Mouse (Mus musculus) forebrain, embryonic 12.5 days (tissue): ENCODE results near the gene Lcn4. TPM values are rescaled to one million over a fixed set of nuclear protein-coding genes. Genes with fewer than 3 reads are reported as not detected.

ENCODE experiments used
- ATAC-seq: fragments of 200-750 bp; cut with Nextera tagmentation; 2 replicates; pipeline ENCODE4 v1.8.0; 2017; ENCODE audit warnings: moderate TSS enrichment; ENCODE audit not compliant: low FRiP score
- H3K27ac ChIP-seq: fragments of 300-500 bp; sonication (generic); 2 replicates; pipeline ENCODE4 v1.5.1; 2016; ENCODE audit warnings: mild to moderate bottlenecking
- H3K27me3 ChIP-seq: fragments of 300-500 bp; sonication (generic); 2 replicates; pipeline ENCODE4 v1.6.1; 2016; ENCODE audit warnings: mild to moderate bottlenecking
- H3K36me3 ChIP-seq: fragments of 300-500 bp; sonication (generic); replicated peaks from 2 replicates; pipeline ENCODE4 v1.6.1; 2016; ENCODE audit warnings: mild to moderate bottlenecking
- H3K4me1 ChIP-seq: fragments of 300-500 bp; sonication (generic); 2 replicates; pipeline ENCODE4 v1.6.1; 2016
- H3K4me2 ChIP-seq: fragments of 300-500 bp; sonication (generic); 2 replicates; pipeline ENCODE4 v1.6.1; 2016; ENCODE audit warnings: mild to moderate bottlenecking, moderate library complexity
- H3K4me3 ChIP-seq: fragments of 300-500 bp; sonication (generic); replicated peaks from 2 replicates; pipeline ENCODE4 v1.5.1; 2016; ENCODE audit warnings: mild to moderate bottlenecking
- H3K9ac ChIP-seq: fragments of 300-500 bp; sonication (generic); 2 replicates; pipeline ENCODE4 v1.6.1; 2016; ENCODE audit warnings: mild to moderate bottlenecking
- H3K9me3 ChIP-seq: fragments of 300-500 bp; sonication (generic); 2 replicates; pipeline ENCODE4 v1.6.1; 2016
- WGBS: fragments of 180-500 bp; shearing (Covaris S2); methylation state at CpG from one replicate; pipeline ENCODE4 v1.1.7; 2016; 5-methylcytosine and 5-hydroxymethylcytosine counted together
- polyA plus RNA-seq: library from polyadenylated mRNA; unstranded; fragments of >200 nt; fragmentation: Nextera tagmentation; extraction: Ambion mirVana; gene quantifications from 2 replicates; pipeline ENCODE4 v1.2.1, GENCODE M21; 2016

Gene Lcn4
- polyA plus RNA-seq, 1 experiment from 2014 or later: not detected

DNA sequence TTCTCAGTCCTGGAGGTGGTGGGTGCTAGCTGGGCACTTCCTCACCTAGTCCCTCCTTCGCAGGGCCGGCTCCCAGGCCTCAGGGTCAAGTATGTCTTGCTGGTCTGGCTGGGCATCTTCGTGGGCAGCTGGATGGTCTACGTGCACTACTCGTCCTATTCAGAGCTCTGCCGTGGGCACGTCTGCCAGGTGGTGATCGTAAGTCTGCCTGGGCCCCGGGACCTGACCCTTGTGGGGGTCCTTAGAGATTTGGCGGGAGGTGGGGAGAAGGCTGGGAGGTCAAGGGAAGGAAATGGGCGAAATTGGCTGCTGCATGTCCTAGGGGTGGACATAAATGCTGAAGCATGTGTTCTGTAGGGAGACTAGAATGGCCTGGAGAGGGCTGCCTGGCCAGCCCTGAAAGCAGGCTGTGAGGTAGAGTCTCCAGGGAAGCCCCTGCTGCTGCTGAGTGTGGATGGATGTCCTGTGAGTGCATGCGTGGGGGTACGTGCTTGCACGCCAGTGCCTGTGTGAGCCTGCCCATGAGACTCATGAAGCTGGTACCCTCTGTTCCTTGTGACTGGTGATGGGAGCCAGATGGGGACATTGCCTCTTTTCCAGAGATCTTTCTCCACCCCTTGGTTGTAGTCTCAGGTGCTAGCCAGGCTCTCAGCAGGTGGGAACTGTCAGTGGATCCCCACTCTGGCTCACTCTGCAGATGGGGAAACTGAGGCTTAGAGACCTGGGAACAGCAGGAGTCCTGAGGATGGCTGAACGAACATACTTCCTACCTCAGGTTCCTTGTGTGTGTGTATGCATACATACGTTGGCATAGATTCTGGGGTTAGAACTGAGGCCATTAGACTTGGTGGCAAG, 38.3 kb downstream of the Lcn4 start:
- Histone ChIP-seq H3K4me3 (no peak overlapping the region), H3K9me3 (no peaks in the 10 kb centered on the region), H3K4me1 (peaks cover 52% of the 10 kb centered on the region), H3K27me3 (no peaks in the 10 kb centered on the region), H3K36me3 (peaks cover 44% of the 10 kb centered on the region), H3K27ac (peak overlapping the region; percentile 39; the same call in 1 of the 2 replicates), H3K9ac (no peak overlapping the region), H3K4me2 (no peak overlapping the region)
- 88% methylated on average over 16 of the region's 16 CpGs for WGBS
- ATAC-seq: no peak

DNA sequence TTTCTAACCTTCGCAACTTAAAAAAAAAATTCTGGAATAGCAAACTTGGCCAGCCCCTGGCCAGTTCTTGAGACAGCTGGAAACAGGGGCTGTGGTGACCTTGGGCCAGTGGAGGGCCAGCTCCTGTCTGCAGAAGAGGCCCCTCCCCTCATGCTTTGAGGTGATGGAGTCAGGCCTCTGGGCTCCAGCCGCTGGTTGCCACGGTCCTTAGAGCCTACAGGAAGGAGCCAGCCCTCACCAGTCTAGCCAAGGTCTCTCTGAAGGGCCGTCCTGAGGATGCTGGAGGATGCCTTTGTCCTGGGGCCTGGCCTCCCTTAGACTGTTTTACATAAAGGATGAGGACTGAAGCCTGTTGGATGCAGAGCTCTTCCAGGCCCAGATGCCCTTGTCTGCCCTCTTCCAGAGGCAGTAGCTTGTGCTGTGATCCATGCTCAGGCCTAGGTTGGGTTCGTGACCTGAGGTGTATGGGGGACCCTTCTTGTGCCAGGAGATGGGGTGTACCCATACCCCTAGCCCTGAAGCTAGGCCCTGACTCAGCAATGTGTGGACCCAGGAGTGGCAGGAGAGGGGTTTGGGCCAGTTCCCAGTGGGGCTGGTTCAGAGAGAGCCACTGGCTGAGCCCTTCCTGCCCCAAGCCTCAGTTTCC, 42.2 kb downstream of the Lcn4 start:
- Histone ChIP-seq H3K27ac (peak overlapping the region; percentile 75), H3K27me3 (0 out of 2 replicates have a peak, but pooled peaks cover 8% of the 10 kb centered on the region), H3K4me1 (peaks cover 48% of the 10 kb centered on the region), H3K9ac (peak overlapping the region; percentile 95), H3K9me3 (0 out of 2 replicates have a peak, but pooled peaks cover 3% of the 10 kb centered on the region), H3K36me3 (peaks cover 7% of the 10 kb centered on the region), H3K4me3 (peak overlapping the region; percentile 77), H3K4me2 (peak overlapping the region; percentile 90)
- ATAC-seq: peak; percentile 40
- 18% methylated on average over 5 of the region's 5 CpGs for WGBS

DNA sequence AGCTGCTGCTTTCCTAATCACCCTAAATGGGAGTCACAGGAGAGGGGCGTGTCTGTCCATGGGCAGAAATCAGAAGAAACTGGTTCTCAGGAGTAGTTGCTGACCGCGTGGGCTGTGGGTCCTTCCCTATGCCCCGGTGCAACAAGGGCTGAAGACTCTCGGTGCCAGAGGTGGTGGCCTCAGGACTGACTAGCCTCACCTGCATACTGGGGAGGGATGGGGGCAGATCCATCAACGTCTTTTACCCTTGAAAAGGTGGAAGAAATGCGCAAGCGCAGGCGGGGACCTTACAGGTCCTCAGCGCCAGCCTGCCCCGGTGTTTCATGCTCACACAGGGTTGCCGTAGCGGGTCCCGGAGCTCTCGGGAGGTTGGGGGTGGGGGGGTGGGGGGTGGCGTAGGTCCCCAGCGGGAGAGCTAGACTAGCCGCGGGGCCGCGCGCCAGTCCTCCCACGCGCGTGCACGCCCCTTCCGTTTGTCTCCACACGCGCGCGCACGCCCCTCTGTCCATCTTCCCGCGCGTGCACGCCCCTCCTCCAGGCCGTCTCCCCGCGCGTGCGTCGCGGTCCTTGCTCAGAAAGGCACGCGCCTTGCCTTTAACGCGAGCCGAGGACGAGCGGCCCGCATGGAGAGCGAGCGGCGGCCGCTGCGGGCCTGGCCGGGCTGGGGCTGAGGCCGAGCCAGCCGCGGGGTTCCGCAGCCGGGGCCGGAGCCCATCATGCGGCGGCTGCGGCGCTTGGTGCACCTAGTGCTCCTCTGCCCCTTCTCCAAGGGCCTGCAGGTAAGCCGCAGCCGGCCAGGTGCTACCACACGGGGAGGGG, 43.0 kb downstream of the Lcn4 start, which contains the start of gene Fam69b:
TSS of gene Fam69b (plus strand) at position 537 of the 819 bp plus-strand sequence.
- under 1% methylated on average over 43 of the region's 70 CpGs for WGBS
- H3K4me2 ChIP-seq: peak within 1 kb of the TSS; percentile 90

DNA sequence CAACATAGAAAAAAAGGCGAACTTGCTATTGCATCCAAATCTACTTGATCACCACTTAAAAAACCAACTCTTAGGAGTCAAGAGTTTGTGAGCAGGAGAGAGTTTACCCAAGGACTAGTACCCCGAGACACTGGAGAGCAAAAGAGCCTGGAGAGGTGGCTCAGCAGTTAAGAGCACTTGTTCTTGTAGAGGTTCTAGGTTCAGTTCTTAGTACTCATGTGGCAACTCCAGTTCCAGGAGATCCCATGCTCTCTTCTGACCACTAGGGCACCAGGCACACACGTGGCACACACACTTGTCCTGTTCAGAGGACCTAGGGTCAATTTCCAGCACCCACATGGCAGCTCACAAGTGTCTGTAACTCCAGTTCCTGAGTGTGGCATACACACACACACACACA, 45.0 kb downstream of the Lcn4 start:
- Histone ChIP-seq H3K27ac (no peak overlapping the region), H3K4me2 (no peak overlapping the region), H3K9me3 (0 out of 2 replicates have a peak, but pooled peaks cover 3% of the 10 kb centered on the region), H3K9ac (no peak overlapping the region), H3K27me3 (0 out of 2 replicates have a peak, but pooled peaks cover 8% of the 10 kb centered on the region), H3K4me3 (no peak overlapping the region), H3K4me1 (peaks cover 35% of the 10 kb centered on the region), H3K36me3 (no peaks in the 10 kb centered on the region)
- WGBS: 64% methylated on average over 3 of the region's 3 CpGs
- no peak for ATAC-seq

More for the DNA sequence above, 43.0 kb downstream of the Lcn4 start, which contains the start of gene Fam69b:
- Histone ChIP-seq H3K4me1 (peaks cover 42% of the 10 kb centered on the region), H3K9me3 (0 out of 2 replicates have a peak, but pooled peaks cover 3% of the 10 kb centered on the region), H3K27ac (peak within 1 kb of the TSS; percentile 75), H3K36me3 (no peaks in the 10 kb centered on the region), H3K4me3 (peak within 1 kb of the TSS; percentile 77), H3K9ac (peak within 1 kb of the TSS; percentile 95), H3K27me3 (0 out of 2 replicates have a peak, but pooled peaks cover 8% of the 10 kb centered on the region)
- peak; percentile 80 for ATAC-seq

DNA sequence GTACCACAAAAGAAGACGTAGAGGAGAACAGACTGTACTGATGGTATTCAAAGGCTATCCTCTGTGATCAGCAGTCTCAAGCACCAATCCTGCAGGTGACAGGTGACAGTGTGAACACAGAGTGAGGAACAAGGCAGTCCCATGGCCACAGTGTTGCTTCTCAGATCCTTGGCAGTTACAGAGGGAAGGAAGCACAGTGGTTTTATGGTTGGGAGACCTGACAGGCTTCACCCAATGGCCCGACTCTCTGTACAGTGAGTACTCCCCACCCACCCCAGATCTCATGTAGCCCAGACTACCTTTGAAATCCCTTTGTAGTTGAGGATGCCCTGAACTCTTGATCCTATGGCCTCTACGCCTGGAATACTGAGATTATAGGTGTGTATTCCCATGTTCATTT, 45.7 kb downstream of the Lcn4 start:
- Histone ChIP-seq H3K9me3 (0 out of 2 replicates have a peak, but pooled peaks cover 3% of the 10 kb centered on the region), H3K4me1 (peaks cover 28% of the 10 kb centered on the region), H3K27ac (no peak overlapping the region), H3K36me3 (no peaks in the 10 kb centered on the region), H3K4me3 (no peak overlapping the region), H3K9ac (no peak overlapping the region), H3K27me3 (0 out of 2 replicates have a peak, but pooled peaks cover 8% of the 10 kb centered on the region), H3K4me2 (no peak overlapping the region)
- WGBS: 89% methylated on average over 3 of the region's 3 CpGs
- no peak for ATAC-seq

DNA sequence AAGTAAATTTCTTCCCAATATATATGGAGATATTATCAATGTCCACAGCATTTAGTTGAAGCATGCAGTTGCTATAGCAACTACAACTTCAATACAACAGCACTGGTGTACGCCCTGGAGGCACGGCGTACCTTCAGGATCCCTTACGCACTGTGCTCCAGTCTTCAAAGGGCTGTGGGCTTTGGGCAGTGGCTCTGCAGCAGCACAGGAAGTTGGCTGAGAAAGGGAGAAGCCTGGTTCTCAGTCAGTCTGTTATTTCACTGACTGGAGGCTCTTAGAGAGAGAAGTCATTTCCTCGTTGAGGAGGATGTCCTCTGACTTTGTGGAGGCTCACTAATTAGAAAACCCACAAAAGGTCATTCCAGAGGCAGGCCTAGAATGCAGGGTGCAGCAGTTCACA, 48.1 kb downstream of the Lcn4 start:
- Histone ChIP-seq H3K9ac (no peak overlapping the region), H3K4me1 (peaks cover 8% of the 10 kb centered on the region), H3K9me3 (0 out of 2 replicates have a peak, but pooled peaks cover 3% of the 10 kb centered on the region), H3K4me3 (no peak overlapping the region), H3K4me2 (no peak overlapping the region), H3K36me3 (no peaks in the 10 kb centered on the region), H3K27me3 (0 out of 2 replicates have a peak, but pooled peaks cover 8% of the 10 kb centered on the region), H3K27ac (no peak overlapping the region)
- 75% methylated on average over 5 of the region's 5 CpGs for WGBS
- no peak for ATAC-seq

DNA sequence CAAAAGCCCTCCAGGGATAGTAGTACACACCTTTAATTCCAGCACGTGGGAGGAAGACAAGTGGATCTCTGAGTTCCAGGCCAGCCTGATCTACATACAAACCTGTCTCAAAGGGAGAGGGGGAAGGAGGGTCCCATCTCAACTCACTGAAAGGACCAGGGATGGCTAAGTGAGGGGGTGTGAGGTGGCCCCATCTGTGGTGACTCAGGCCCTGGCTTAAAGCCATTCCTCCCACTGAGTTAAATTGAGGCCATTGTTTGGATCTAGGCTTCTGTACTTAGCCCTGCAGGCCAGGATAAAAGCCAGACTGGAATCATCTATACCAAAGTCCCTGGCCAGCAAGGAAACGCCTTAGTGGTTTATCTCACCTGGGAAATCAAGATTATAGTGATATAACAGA, 49.8 kb downstream of the Lcn4 start:
- no peak overlapping the region for H3K9ac ChIP-seq
- H3K27me3 ChIP-seq: 0 out of 2 replicates have a peak, but pooled peaks cover 4% of the 10 kb centered on the region
- ATAC-seq: no peak
- H3K4me1 ChIP-seq: 0 out of 2 replicates have a peak, but pooled peaks cover 3% of the 10 kb centered on the region
- H3K27ac ChIP-seq: no peak overlapping the region
- H3K4me3 ChIP-seq: no peak overlapping the region
- WGBS: 41% methylated on average over 2 of the region's 2 CpGs
- H3K36me3 ChIP-seq: no peaks in the 10 kb centered on the region
- no peak overlapping the region for H3K4me2 ChIP-seq
- 0 out of 2 replicates have a peak, but pooled peaks cover 3% of the 10 kb centered on the region for H3K9me3 ChIP-seq

DNA sequence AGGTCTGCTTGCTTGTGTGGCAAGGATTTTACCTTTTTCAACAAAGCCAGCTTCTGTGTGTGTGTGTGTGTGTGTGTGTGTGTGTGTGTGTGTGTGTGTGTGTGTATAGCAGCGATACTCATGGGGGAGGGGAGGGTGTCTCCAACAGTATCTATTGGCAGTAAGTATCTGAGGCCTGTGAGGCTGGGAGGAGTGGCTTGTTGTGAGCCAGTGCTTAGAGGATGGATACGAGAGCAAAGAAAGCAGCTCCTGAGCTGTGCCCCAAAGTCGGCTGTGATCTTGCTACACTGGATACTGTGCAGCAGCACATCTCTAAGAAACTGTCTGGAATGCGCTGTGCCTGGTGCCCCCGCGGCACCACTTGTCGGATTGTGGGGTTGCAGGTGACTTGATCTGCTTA, 53.2 kb downstream of the Lcn4 start:
- 60% methylated on average over 7 of the region's 7 CpGs for WGBS
- ATAC-seq: no peak
- H3K4me2 ChIP-seq: no peak overlapping the region

More for the DNA sequence above, 53.2 kb downstream of the Lcn4 start:
- Histone ChIP-seq H3K27me3 (0 out of 2 replicates have a peak, but pooled peaks cover 3% of the 10 kb centered on the region), H3K4me1 (no peaks in the 10 kb centered on the region), H3K36me3 (no peaks in the 10 kb centered on the region), H3K4me3 (no peak overlapping the region), H3K9ac (no peak overlapping the region; the same call in 1 of the 2 replicates), H3K27ac (no peak overlapping the region), H3K9me3 (no peaks in the 10 kb centered on the region)

Other genes starting within 250 kb of the Lcn4 start
- gene Sec16a, start 226.1 kb downstream of the Lcn4 start, polyA plus RNA-seq: 30.0 and 33.9 TPM in 2 replicates
- gene Notch1, start 154.6 kb downstream of the Lcn4 start, polyA plus RNA-seq: 49.5 and 61.8 TPM in 2 replicates
- gene Egfl7, start 91.3 kb downstream of the Lcn4 start, polyA plus RNA-seq: 47.9 and 54.9 TPM in 2 replicates
- gene Gm20532, start 84.6 kb downstream of the Lcn4 start, polyA plus RNA-seq: not detected in 2 replicates
- 5.4 and 6.7 TPM in 2 replicates for gene Agpat2, start 66.9 kb downstream of the Lcn4 start, polyA plus RNA-seq
- gene Fam69b, start 42.8 kb downstream of the Lcn4 start, polyA plus RNA-seq: 67.1 and 67.2 TPM in 2 replicates
- not detected in 2 replicates for gene Abo, start 193.7 kb upstream of the Lcn4 start, polyA plus RNA-seq
- gene Surf6, start 231.6 kb upstream of the Lcn4 start, polyA plus RNA-seq: 28.8 and 29.5 TPM in 2 replicates
- 139 and 144 TPM in 2 replicates for gene Med22, start 239.4 kb upstream of the Lcn4 start, polyA plus RNA-seq
- gene Rpl7a, start 239.5 kb upstream of the Lcn4 start, polyA plus RNA-seq: 560 and 566 TPM in 2 replicates
- gene Surf2, start 245.1 kb upstream of the Lcn4 start, polyA plus RNA-seq: 49.6 and 50.9 TPM in 2 replicates
- gene Surf1, start 245.2 kb upstream of the Lcn4 start, polyA plus RNA-seq: 51.2 and 54.4 TPM in 2 replicates